Mouse (Mus musculus): ENCODE results near the gene Vmn1r70.

The Vmn1r70 gene

GRCm38 (mm10) chr7:10631232-10631631, at the start of gene Vmn1r70:
TSS of gene Vmn1r70 (plus strand) at chr7:10631532.
- no peak for DNase-seq (ENCODE audit: low spot score)

GRCm38 (mm10) chr7:10613559-10613958, 17.8 kb upstream of the Vmn1r70 start, which contains the start of gene Vmn1r69:
TSS of gene Vmn1r69 (minus strand) at chr7:10613659.
- DNase-seq (ENCODE audit: low spot score): no peak
